ENCODE assay signal across 11 mouse cellular contexts in the genomic region with DNA sequence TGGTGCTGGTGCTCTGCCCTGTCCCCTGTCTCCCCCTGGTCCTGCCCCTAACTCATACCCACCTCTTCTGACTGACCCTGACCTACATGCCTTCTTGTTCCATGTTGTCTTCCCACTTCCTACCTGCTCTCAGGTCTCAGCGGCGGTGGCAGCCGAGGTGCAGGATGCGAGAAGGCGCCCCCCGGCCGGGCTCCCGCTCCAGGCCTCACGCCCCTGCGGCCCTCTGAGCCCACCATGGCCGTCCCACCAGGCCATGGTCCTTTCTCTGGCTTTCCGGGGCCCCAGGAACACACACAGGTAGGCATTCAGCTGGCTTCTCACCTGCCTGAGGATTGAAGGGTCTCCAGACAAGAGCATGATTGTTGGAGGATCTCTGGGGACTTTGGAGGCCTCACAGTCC. TPM values are rescaled to one million over a fixed set of nuclear protein-coding genes. Genes with fewer than 3 reads are reported as not detected.
DNase-seq lines count a peak whose midpoint lies in the region; ATAC-seq and TF ChIP-seq lines count a peak whose summit lies in the region.
"Had no signal": no experiment of that assay in that cellular context is flagged by ENCODE, and none has a peak within 500 bp of the region (broad histone marks: within the 10 kb centered on the region; RNA-seq: fewer than 3 reads in every experiment).

No protein-coding gene starts in this region.

- TF ChIP-seq CTCF in lung, embryonic 14.5 days (IDR thresholded peaks at IDR 0.05; ENCODE audit: low read depth) = no peak
- no peak for TF ChIP-seq CTCF in lung, adult 2 months (IDR thresholded peaks at IDR 0.05; ENCODE audit: insufficient read depth, low read length)

- ATAC-seq in lung, embryonic 14.5 days (ENCODE audit: insufficient read depth) = no peak
- ATAC-seq in liver, embryonic 13.5 days (ENCODE audit: low read depth) = no peak
- ATAC-seq in neural tube, embryonic 15.5 days (ENCODE audit: low FRiP score) = no peak

- peaks cover 78% of the 10 kb centered on the region for H3K36me3 ChIP-seq in lung, embryonic 14.5 days (ENCODE audit: insufficient read depth)
- H3K36me3 ChIP-seq in liver, embryonic 13.5 days = peaks cover 73% of the 10 kb centered on the region
- H3K36me3 ChIP-seq in neural tube, embryonic 15.5 days = peaks cover 71% of the 10 kb centered on the region

- no peak overlapping the region for H3K27ac ChIP-seq in lung, embryonic 14.5 days (ENCODE audit: low read depth)
- peak overlapping the region; percentile 87 for H3K27ac ChIP-seq in liver, embryonic 13.5 days
- no peak overlapping the region for H3K27ac ChIP-seq in neural tube, embryonic 15.5 days (replicated peaks)
- H3K27ac ChIP-seq: embryonic facial prominence, embryonic 15.5 days; heart, adult 2 months had no signal

- H3K9ac ChIP-seq in lung, embryonic 14.5 days = no peak overlapping the region
- H3K9ac ChIP-seq in liver, embryonic 13.5 days = peak overlapping the region; percentile 83
- no peak overlapping the region for H3K9ac ChIP-seq in neural tube, embryonic 15.5 days (replicated peaks)

- H3K4me3 ChIP-seq in lung, embryonic 14.5 days (ENCODE audit: low read depth, low read length) = no peak overlapping the region; the same call in 1 of the 2 replicates
- H3K4me3 ChIP-seq in lung, adult 2 months (replicated peaks; ENCODE audit: extremely low read depth, low read depth, low read length) = no peak overlapping the region
- H3K4me3 ChIP-seq in liver, embryonic 13.5 days (replicated peaks) = peak overlapping the region; percentile 80
- peak overlapping the region; percentile 99 for H3K4me3 ChIP-seq in neural tube, embryonic 15.5 days (replicated peaks)

- no peaks in the 10 kb centered on the region for H3K9me3 ChIP-seq in lung, embryonic 14.5 days (ENCODE audit: low read depth, low read length)
- H3K9me3 ChIP-seq in liver, embryonic 13.5 days (replicated peaks) = no peaks in the 10 kb centered on the region
- H3K9me3 ChIP-seq in neural tube, embryonic 15.5 days (replicated peaks) = no peaks in the 10 kb centered on the region
- H3K9me3 ChIP-seq: embryonic facial prominence, embryonic 15.5 days had no signal

- WGBS in lung, embryonic 14.5 days = 94% methylated on average over 12 of the region's 12 CpGs
- 98% methylated on average over 12 of the region's 12 CpGs for WGBS in lung, adult 2 months
- WGBS in liver, embryonic 13.5 days (ENCODE audit: insufficient replicate concordance) = 91% methylated on average over 12 of the region's 12 CpGs
- 97% methylated on average over 12 of the region's 12 CpGs for WGBS in neural tube, embryonic 15.5 days

- no peaks in the 10 kb centered on the region for H3K27me3 ChIP-seq in lung, embryonic 14.5 days (ENCODE audit: insufficient read depth, low read length)
- no peaks in the 10 kb centered on the region for H3K27me3 ChIP-seq in liver, embryonic 13.5 days
- no peaks in the 10 kb centered on the region for H3K27me3 ChIP-seq in neural tube, embryonic 15.5 days (replicated peaks)
- H3K27me3 ChIP-seq: embryonic facial prominence, embryonic 15.5 days had no signal

- no peak for TF ChIP-seq POLR2A in lung, adult 2 months (IDR thresholded peaks at IDR 0.05; ENCODE audit: borderline replicate concordance, extremely low read depth, low read depth, low read length)

- H3K4me2 ChIP-seq in lung, embryonic 14.5 days = peak overlapping the region; percentile 92
- peak overlapping the region; percentile 97 for H3K4me2 ChIP-seq in liver, embryonic 13.5 days
- peak overlapping the region; percentile 61 for H3K4me2 ChIP-seq in neural tube, embryonic 15.5 days

- peaks cover 6% of the 10 kb centered on the region; the same call in 1 of the 2 replicates for H3K4me1 ChIP-seq in lung, embryonic 14.5 days (ENCODE audit: insufficient read depth)
- no peaks in the 10 kb centered on the region for H3K4me1 ChIP-seq in lung, adult 2 months (ENCODE audit: control insufficient read depth, insufficient read depth, low read length)
- peaks cover 22% of the 10 kb centered on the region for H3K4me1 ChIP-seq in liver, embryonic 13.5 days (replicated peaks)
- H3K4me1 ChIP-seq in neural tube, embryonic 15.5 days = peaks cover 17% of the 10 kb centered on the region

- peak; percentile 10 for DNase-seq in adrenal gland, postnatal 14 days
- DNase-seq in adrenal gland, postnatal 36 days = no peak
- DNase-seq in lung, embryonic 14.5 days = no peak
- DNase-seq in lung, adult 2 months = no peak
- DNase-seq in liver, embryonic 13.5 days = no peak
- no peak for DNase-seq in adipocyte (ENCODE audit: low spot score)
- DNase-seq in cerebellum, postnatal 25 days = no peak
- DNase-seq: heart, adult 2 months; kidney, postnatal 4 days had no signal

RNA-seq across cellular contexts. Expression of a gene that starts 2.1 kb away (rescaled TPM):
- 34.7 and 35.0 TPM in 2 replicates for total RNA-seq in adrenal gland, postnatal 14 days (2021)
- total RNA-seq in adrenal gland, postnatal 36 days (2021) = 10 to 100 TPM; 27.3 to 31.4 TPM
- polyA plus RNA-seq in lung, embryonic 14.5 days (2014; fragmentation: Nextera tagmentation; extraction: Ambion mirVana) = 13.2 and 14.4 TPM in 2 replicates
- 50.1 and 53.7 TPM in 2 replicates for polyA plus RNA-seq in lung, adult 2 months (2012; rRNA removed)
- 1.6 and 1.7 TPM in 2 replicates for polyA plus RNA-seq in liver, embryonic 13.5 days (2015; fragmentation: Nextera tagmentation; extraction: Ambion mirVana)
- 10.7 and 10.9 TPM in 2 replicates for polyA plus RNA-seq in neural tube, embryonic 15.5 days (2015; fragmentation: Nextera tagmentation; extraction: Ambion mirVana)

RNA-seq across cellular contexts. Expression of a gene that starts 11.9 kb away (rescaled TPM):
- 111 and 122 TPM in 2 replicates for total RNA-seq in adrenal gland, postnatal 14 days (2021)
- 100 to 1,000 TPM in 1 of 2 experiments, 10 to 100 TPM in 1; 92.2 to 134 TPM for total RNA-seq in adrenal gland, postnatal 36 days (2021)
- polyA plus RNA-seq in lung, embryonic 14.5 days (2014; fragmentation: Nextera tagmentation; extraction: Ambion mirVana) = 47.3 and 50.9 TPM in 2 replicates
- 32.4 and 40.9 TPM in 2 replicates for polyA plus RNA-seq in lung, adult 2 months (2012; rRNA removed)
- polyA plus RNA-seq in liver, embryonic 13.5 days (2015; fragmentation: Nextera tagmentation; extraction: Ambion mirVana) = 112 and 133 TPM in 2 replicates
- 70.8 and 88.2 TPM in 2 replicates for polyA plus RNA-seq in neural tube, embryonic 15.5 days (2015; fragmentation: Nextera tagmentation; extraction: Ambion mirVana)

RNA-seq across cellular contexts. Expression of a gene that starts 52.1 kb away (rescaled TPM):
- total RNA-seq in adrenal gland, postnatal 14 days (2021) = not detected in 2 replicates
- not detected for total RNA-seq in adrenal gland, postnatal 36 days (2021)
- not detected in 2 replicates for polyA plus RNA-seq in lung, embryonic 14.5 days (2014; fragmentation: Nextera tagmentation; extraction: Ambion mirVana)
- 0.45 and 0.63 TPM in 2 replicates for polyA plus RNA-seq in lung, adult 2 months (2012; rRNA removed)
- polyA plus RNA-seq in liver, embryonic 13.5 days (2015; fragmentation: Nextera tagmentation; extraction: Ambion mirVana) = not detected in 2 replicates
- polyA plus RNA-seq in neural tube, embryonic 15.5 days (2015; fragmentation: Nextera tagmentation; extraction: Ambion mirVana) = 0.06 and 0.17 TPM in 2 replicates
- total RNA-seq: heart, adult 2 months had no signal

Comparison
In these comparisons a context has a peak if more than half of its experiments do, and no peak if none do; other contexts are left out.
1. H3K4me3 ChIP-seq: peak in liver, embryonic 13.5 days (single experiment) and neural tube, embryonic 15.5 days (single experiment); none in lung, embryonic 14.5 days (single experiment) and lung, adult 2 months (single experiment).
2. Peak in every context shown above with its lines, with median percentiles within 50 percentile points of each other: H3K4me2 ChIP-seq.